Mouse (Mus musculus) spleen, adult 2 months (tissue): ENCODE results near the gene Mcpt2.
"Not testable (repeated sequence)": the region's sequence is repeated elsewhere in the genome, so short reads cannot be mapped to it uniquely, and the experiment has no call there.

ENCODE experiments used
- CTCF ChIP-seq: fragments of 200-500 bp; IDR thresholded peaks from 2 replicates; pipeline ENCODE4 v1.5.1; 2011; ENCODE audit warnings: mild to moderate bottlenecking, inconsistent platforms; ENCODE audit not compliant: insufficient read depth, insufficient read length, insufficient replicate concordance; ENCODE audit errors: extremely low read depth
- POLR2A ChIP-seq: fragments of 200-500 bp; IDR thresholded peaks from 2 replicates; pipeline ENCODE4 v1.6.1; 2011; ENCODE audit warnings: low read depth, low read length, inconsistent platforms

- TF ChIP-seq CTCF, POLR2A: not testable (repeated sequence)
Measured at GRCm38 (mm10) chr14:56062213-56062612, 20.4 kb downstream of the Mcpt2 start, which contains the start of gene Mcpt4.
